Mouse (Mus musculus) thymus, adult 2 months (tissue): ENCODE measurements around the gene Capn1.

Experiments
- CTCF ChIP-seq: fragments of 200-500 bp; IDR thresholded peaks from 2 replicates; pipeline ENCODE4 v1.5.1; 2012; ENCODE audit warnings: mild to moderate bottlenecking, control low read depth, low read length, moderate library complexity, borderline replicate concordance; ENCODE audit not compliant: control insufficient read depth, poor library complexity, insufficient read depth; ENCODE audit errors: extremely low read depth
- POLR2A ChIP-seq: fragments of 200-500 bp; IDR thresholded peaks from 2 replicates; pipeline ENCODE4 v1.6.1; 2012; ENCODE audit warnings: mild to moderate bottlenecking, low read length, control low read depth, moderate library complexity; ENCODE audit not compliant: control insufficient read depth, poor library complexity, insufficient read depth; ENCODE audit errors: extremely low read depth

- no peak for TF ChIP-seq POLR2A
- no peak for TF ChIP-seq CTCF
Observed at GRCm38 (mm10) chr19:5992012-5992411, 23.7 kb downstream of the Capn1 start.
